Mouse (Mus musculus) ES-E14 (cell line): ENCODE measurements around the gene Zfp398. TPM values are rescaled to one million over a fixed set of nuclear protein-coding genes. Genes with fewer than 3 reads are reported as not detected.

Experiments used
- DNase-seq: peaks from one replicate; pipeline ENCODE4 v3.0.0-alpha.2; 2013; ENCODE audit warnings: low read depth, low spot score
- H3K27ac ChIP-seq: 2 replicates; pipeline ENCODE4 v1.5.1; 2012; ENCODE audit warnings: low read depth, mild to moderate bottlenecking, low read length, moderate library complexity, mixed read lengths; ENCODE audit not compliant: poor library complexity, insufficient read depth, severe bottlenecking
- H3K36me3 ChIP-seq: 2 replicates; pipeline ENCODE4 v1.6.1; 2012; ENCODE audit warnings: mild to moderate bottlenecking, low read length, moderate library complexity, mixed read lengths; ENCODE audit not compliant: control insufficient read depth, poor library complexity, insufficient read depth, severe bottlenecking
- H3K4me1 ChIP-seq, 2 experiments: fragments of 150-350 bp in 1 of 2; sonication (generic) in 1 of 2; 2 replicates each; pipeline ENCODE4 v1.6.1; 2012; ENCODE audit warnings: low read length in 2 of 2, mild to moderate bottlenecking in 1 of 2, mixed read lengths in 1 of 2; ENCODE audit not compliant: control insufficient read depth in 2 of 2, insufficient read depth in 2 of 2, poor library complexity in 1 of 2
- H3K4me3 ChIP-seq, 2 experiments: fragments of 150-350 bp in 1 of 2; sonication (generic) in 1 of 2; 2 replicates each; pipeline ENCODE4 v1.5.1; 2012; ENCODE audit warnings: low read length in 2 of 2, low read depth in 1 of 2, mild to moderate bottlenecking in 1 of 2, mixed read lengths in 1 of 2; ENCODE audit not compliant: insufficient read depth in 1 of 2, poor library complexity in 1 of 2, severe bottlenecking in 1 of 2
- H3K9ac ChIP-seq: 2 replicates; pipeline ENCODE4 v1.6.1; 2012; ENCODE audit warnings: low read depth, mild to moderate bottlenecking, low read length, mixed read lengths; ENCODE audit not compliant: poor library complexity, insufficient read depth, severe bottlenecking
- H3K9me3 ChIP-seq: fragments of 150-350 bp; sonication (generic); 2 replicates; pipeline ENCODE4 v1.6.1; 2012; ENCODE audit warnings: low read depth, mild to moderate bottlenecking, low read length; ENCODE audit not compliant: control insufficient read depth, insufficient read depth
- CHD2 ChIP-seq: IDR thresholded peaks from 2 replicates; pipeline ENCODE4 v1.6.1; 2014; ENCODE audit warnings: mild to moderate bottlenecking, low read depth, low read length, inconsistent platforms
- HCFC1 ChIP-seq: IDR thresholded peaks from 2 replicates; pipeline ENCODE4 v1.6.1; 2012; ENCODE audit warnings: low read length, inconsistent platforms, borderline replicate concordance; ENCODE audit not compliant: insufficient read depth
- MAFK ChIP-seq: IDR thresholded peaks from 2 replicates; pipeline ENCODE4 v1.6.1; 2014; ENCODE audit warnings: mild to moderate bottlenecking, low read depth, low read length, inconsistent platforms; ENCODE audit not compliant: insufficient read depth
- ZC3H11A ChIP-seq: IDR thresholded peaks from 2 replicates; pipeline ENCODE4 v1.6.1; 2012; ENCODE audit warnings: low read depth, mild to moderate bottlenecking, inconsistent platforms, low read length, borderline replicate concordance
- ZNF384 ChIP-seq: IDR thresholded peaks from 2 replicates; pipeline ENCODE4 v1.6.1; 2012; ENCODE audit warnings: low read depth, low read length, inconsistent platforms
- in situ Hi-C, 2 experiments: fragments of 600-800 bp; cut with MboI; formaldehyde crosslinking; loops; one replicate each; pipeline ENCODE4 v1.15.1; 2025; ENCODE audit warnings: low sequenced_read_pairs in 2 of 2, inconsistent platforms in 1 of 2; ENCODE audit not compliant: unreplicated experiment in 2 of 2
- total RNA-seq: library from RNA; depleted of rRNA; stranded (reverse); fragments of 300-350 nt; gene quantifications from 2 replicates; pipeline ENCODE4 v1.2.3, GENCODE M21; 2012

Gene Zfp398
- total RNA-seq, 1 experiment, result 3.8 TPM

- TF ChIP-seq CHD2 (no peak), HCFC1 (0 out of 2 replicates have a peak, but pooled peaks have one; percentile 35)
- in situ Hi-C loops, result no loop called here
- DNase-seq, result peak; percentile 61
Observed at GRCm38 (mm10) chr6:47877461-47878132, 42.1 kb downstream of the Zfp398 start.

GRCm38 (mm10) chr6:47878133-47878514 lies 42.7 kb downstream of the Zfp398 start:
- in situ Hi-C loops, result no loop called here
- no peak for DNase-seq

More at GRCm38 (mm10) chr6:47877461-47878132, 42.1 kb downstream of the Zfp398 start:
- no peaks in the 10 kb centered on the region for H3K9me3 ChIP-seq
- no peaks in the 10 kb centered on the region; the same call in 1 of the 2 replicates for H3K36me3 ChIP-seq
- H3K27ac ChIP-seq, result no peak overlapping the region; the same call in 1 of the 2 replicates
- peak overlapping the region; percentile 92 to 97 for H3K4me3 ChIP-seq
- no peaks in the 10 kb centered on the region for H3K4me1 ChIP-seq
- peak overlapping the region; percentile 84 for H3K9ac ChIP-seq

GRCm38 (mm10) chr6:47878593-47878992 lies 43.1 kb downstream of the Zfp398 start:
- no peak overlapping the region for H3K9ac ChIP-seq
- no peaks in the 10 kb centered on the region for H3K9me3 ChIP-seq
- no peak overlapping the region for H3K27ac ChIP-seq
- no peak for DNase-seq
- in situ Hi-C loops, result no loop called here
- H3K4me3 ChIP-seq, result peak overlapping the region in 1 of 2 experiments; percentile 97; a peak in 2 of 4 replicates
- no peaks in the 10 kb centered on the region for H3K4me1 ChIP-seq
- TF ChIP-seq HCFC1 (no peak), ZNF384 (no peak), MAFK (no peak), ZC3H11A (no peak), CHD2 (no peak)
- no peaks in the 10 kb centered on the region; the same call in 1 of the 2 replicates for H3K36me3 ChIP-seq

More at GRCm38 (mm10) chr6:47878133-47878514, 42.7 kb downstream of the Zfp398 start:
- H3K36me3 ChIP-seq, result no peaks in the 10 kb centered on the region; the same call in 1 of the 2 replicates
- H3K4me1 ChIP-seq, result no peaks in the 10 kb centered on the region
- TF ChIP-seq CHD2 (no peak), MAFK (no peak), HCFC1 (no peak), ZC3H11A (no peak), ZNF384 (no peak)
- no peaks in the 10 kb centered on the region for H3K9me3 ChIP-seq
- H3K9ac ChIP-seq, result peak overlapping the region; percentile 84
- no peak overlapping the region for H3K27ac ChIP-seq
- peak overlapping the region; percentile 92 to 97 for H3K4me3 ChIP-seq

GRCm38 (mm10) chr6:47879049-47879716 lies 43.7 kb downstream of the Zfp398 start:
- Histone ChIP-seq H3K9ac (no peak overlapping the region), H3K36me3 (no peaks in the 10 kb centered on the region; the same call in 1 of the 2 replicates), H3K27ac (no peak overlapping the region), H3K9me3 (no peaks in the 10 kb centered on the region), H3K4me3 (no peak overlapping the region), H3K4me1 (no peaks in the 10 kb centered on the region)
- TF ChIP-seq HCFC1 (no peak), CHD2 (no peak), ZNF384 (no peak), ZC3H11A (no peak), MAFK (no peak)
- in situ Hi-C loops, result no loop called here
- no peak for DNase-seq
